Mouse (Mus musculus): ENCODE measurements around the gene Hes6. TPM values are rescaled to one million over a fixed set of nuclear protein-coding genes. Genes with fewer than 3 reads are reported as not detected.

Gene Hes6
- polyA plus RNA-seq (2015; fragmentation: Nextera tagmentation; extraction: Ambion mirVana) = 82.5 and 87.6 TPM in 2 replicates

GRCm38 (mm10) chr1:91413898-91414594 is at the start of gene Hes6:
Gene Hes6, minus strand, starts transcription at chr1:91414038.

GRCm38 (mm10) chr1:91459059-91459809 is 45.4 kb upstream of the Hes6 start, which contains the start of gene Per2:
Gene Per2, minus strand, starts transcription at chr1:91459324.

GRCm38 (mm10) chr1:91398260-91399062 is 15.4 kb downstream of the Hes6 start, which contains the start of gene Ilkap:
Gene Ilkap, minus strand, starts transcription at chr1:91398815.

GRCm38 (mm10) chr1:91366215-91367108 is 47.4 kb downstream of the Hes6 start, which contains the start of gene Erfe:
Gene Erfe, plus strand, starts transcription at chr1:91366430.

Other genes with a start within 250 kb of the Hes6 start
- 73.4 and 75.5 TPM in 2 replicates for gene Ramp1, start 234.2 kb downstream of the Hes6 start, polyA plus RNA-seq (2015; fragmentation: Nextera tagmentation; extraction: Ambion mirVana)
- gene Ube2f, start 163.7 kb downstream of the Hes6 start, polyA plus RNA-seq (2015; fragmentation: Nextera tagmentation; extraction: Ambion mirVana) = 53.9 and 56.3 TPM in 2 replicates
- 9.2 and 10.1 TPM in 2 replicates for gene Scly, start 115.7 kb downstream of the Hes6 start, polyA plus RNA-seq (2015; fragmentation: Nextera tagmentation; extraction: Ambion mirVana)
- gene Espnl, start 92.0 kb downstream of the Hes6 start, polyA plus RNA-seq (2015; fragmentation: Nextera tagmentation; extraction: Ambion mirVana) = 0.08 and 0.15 TPM in 2 replicates
- 0.23 and 0.32 TPM in 2 replicates for gene Klhl30, start 63.0 kb downstream of the Hes6 start, polyA plus RNA-seq (2015; fragmentation: Nextera tagmentation; extraction: Ambion mirVana)
- 0.14 and 0.27 TPM in 2 replicates for gene Erfe, start 47.6 kb downstream of the Hes6 start, polyA plus RNA-seq (2015; fragmentation: Nextera tagmentation; extraction: Ambion mirVana)
- gene Ilkap, start 15.2 kb downstream of the Hes6 start, polyA plus RNA-seq (2015; fragmentation: Nextera tagmentation; extraction: Ambion mirVana) = 98.9 and 113 TPM in 2 replicates
- gene Per2, start 45.3 kb upstream of the Hes6 start, polyA plus RNA-seq (2015; fragmentation: Nextera tagmentation; extraction: Ambion mirVana) = 2.5 and 2.7 TPM in 2 replicates
- 8.5 and 10.2 TPM in 2 replicates for gene Traf3ip1, start 80.6 kb upstream of the Hes6 start, polyA plus RNA-seq (2015; fragmentation: Nextera tagmentation; extraction: Ambion mirVana)
- 11.2 and 11.3 TPM in 2 replicates for gene Asb1, start 126.5 kb upstream of the Hes6 start, polyA plus RNA-seq (2015; fragmentation: Nextera tagmentation; extraction: Ambion mirVana)